Mouse (Mus musculus) lung, postnatal 0 days (tissue): ENCODE measurements around the gene Rfng. TPM values are rescaled to one million over a fixed set of nuclear protein-coding genes. Genes with fewer than 3 reads are reported as not detected.
A peak's percentile ranks its signal among the peaks of the same experiment; 100 is the strongest.

Source experiments
- ATAC-seq: fragments of 200-750 bp; cut with Nextera tagmentation; 2 replicates; pipeline ENCODE4 v1.8.0; 2017; ENCODE audit warnings: moderate library complexity
- DNase-seq: peaks from one replicate; pipeline ENCODE4 v3.0.0-alpha.2; 2016; ENCODE audit warnings: low spot score
- H3K27ac ChIP-seq: fragments of 300-500 bp; sonication (generic); 2 replicates; pipeline ENCODE4 v1.5.1; 2014; ENCODE audit warnings: antibody characterized with exemption, mild to moderate bottlenecking, low read length, mixed read lengths
- H3K27me3 ChIP-seq: fragments of 300-500 bp; sonication (generic); replicated peaks from 2 replicates; pipeline ENCODE4 v1.6.1; 2014; ENCODE audit warnings: low read length, mixed read lengths; ENCODE audit not compliant: insufficient read depth
- H3K36me3 ChIP-seq: fragments of 300-500 bp; sonication (generic); 2 replicates; pipeline ENCODE4 v1.6.1; 2014; ENCODE audit warnings: low read length, mixed read lengths; ENCODE audit not compliant: insufficient read depth
- H3K4me1 ChIP-seq: fragments of 300-500 bp; sonication (generic); 2 replicates; pipeline ENCODE4 v1.6.1; 2014; ENCODE audit warnings: antibody characterized with exemption, low read depth, low read length, mixed read lengths; ENCODE audit not compliant: insufficient read depth
- H3K4me2 ChIP-seq: fragments of 300-500 bp; sonication (generic); replicated peaks from 2 replicates; pipeline ENCODE4 v1.6.1; 2014; ENCODE audit warnings: low read depth, mild to moderate bottlenecking, low read length, moderate library complexity, mixed read lengths
- H3K4me3 ChIP-seq: fragments of 300-500 bp; sonication (generic); 2 replicates; pipeline ENCODE4 v1.5.1; 2014; ENCODE audit warnings: low read depth, low read length
- H3K9ac ChIP-seq: fragments of 300-500 bp; sonication (generic); replicated peaks from 2 replicates; pipeline ENCODE4 v1.6.1; 2014; ENCODE audit warnings: low read depth, mild to moderate bottlenecking
- H3K9me3 ChIP-seq: fragments of 300-500 bp; sonication (generic); 2 replicates; pipeline ENCODE4 v1.6.1; 2016; ENCODE audit warnings: low read length, mixed read lengths
- CTCF ChIP-seq: IDR thresholded peaks from 2 replicates; pipeline ENCODE4 v1.5.1; 2016; ENCODE audit warnings: antibody characterized with exemption, mild to moderate bottlenecking
- EP300 ChIP-seq: IDR thresholded peaks from 2 replicates; pipeline ENCODE4 v1.6.1; 2016; ENCODE audit warnings: antibody characterized with exemption, mild to moderate bottlenecking, control low read depth
- WGBS: fragments of 180-500 bp; shearing (Covaris S2); extraction: QIAGEN DNeasy Blood & Tissue Kit; methylation state at CpG from one replicate; pipeline ENCODE4 v1.1.7; 2014; 5-methylcytosine and 5-hydroxymethylcytosine counted together
- polyA plus RNA-seq: library from polyadenylated mRNA; unstranded; fragments of >200 nt; fragmentation: Nextera tagmentation; extraction: Ambion mirVana; gene quantifications from 2 replicates; pipeline ENCODE4 v1.2.1, GENCODE M21; 2015

The Rfng gene
- polyA plus RNA-seq, 1 experiment from 2014 or later: 26.4 TPM

- 47% methylated on average over 7 of the region's 7 CpGs for WGBS
- H3K27ac ChIP-seq: peak overlapping the region; percentile 88
- no peaks in the 10 kb centered on the region for H3K27me3 ChIP-seq
- no peaks in the 10 kb centered on the region for H3K9me3 ChIP-seq
- no peak overlapping the region for H3K4me3 ChIP-seq
- peak; percentile 96 for DNase-seq
- ATAC-seq: peak; percentile 92
- no peak overlapping the region for H3K9ac ChIP-seq
- H3K36me3 ChIP-seq: no peaks in the 10 kb centered on the region
- H3K4me2 ChIP-seq: no peak overlapping the region
- TF ChIP-seq EP300: peak; percentile 99
- TF ChIP-seq CTCF: no peak
- H3K4me1 ChIP-seq: no peaks in the 10 kb centered on the region
These were observed 39.8 kb downstream of the Rfng start for GRCm38 (mm10) chr11:120744121-120744701.

DNA sequence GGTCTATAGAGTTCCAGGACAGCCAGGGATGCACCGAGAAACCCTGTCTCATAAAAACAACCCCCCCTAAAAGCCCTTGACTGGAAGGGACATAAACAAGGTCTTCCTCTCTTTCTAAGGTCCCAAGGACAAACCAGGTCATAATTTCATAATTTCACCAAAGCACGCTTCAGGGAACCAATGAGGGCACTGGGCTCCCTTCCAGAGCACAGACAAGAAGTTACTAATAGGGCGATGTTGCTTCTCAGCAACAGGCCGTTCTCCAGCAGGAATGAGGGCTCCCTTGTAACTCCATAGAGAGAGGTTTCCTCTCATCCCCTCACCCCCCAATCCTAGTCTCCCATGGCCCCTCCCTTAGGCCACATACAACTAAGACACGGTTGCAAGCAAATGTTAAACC is 43.0 kb downstream of the Rfng start:
- no peak overlapping the region for H3K4me3 ChIP-seq
- H3K36me3 ChIP-seq: no peaks in the 10 kb centered on the region
- DNase-seq (no peak), ATAC-seq (no peak)
- no peaks in the 10 kb centered on the region for H3K9me3 ChIP-seq
- no peaks in the 10 kb centered on the region for H3K4me1 ChIP-seq
- no peaks in the 10 kb centered on the region for H3K27me3 ChIP-seq
- TF ChIP-seq CTCF (no peak), EP300 (no peak)
- no peak overlapping the region for H3K4me2 ChIP-seq
- H3K27ac ChIP-seq: no peak overlapping the region
- H3K9ac ChIP-seq: no peak overlapping the region
- 75% methylated on average over 5 of the region's 5 CpGs for WGBS

DNA sequence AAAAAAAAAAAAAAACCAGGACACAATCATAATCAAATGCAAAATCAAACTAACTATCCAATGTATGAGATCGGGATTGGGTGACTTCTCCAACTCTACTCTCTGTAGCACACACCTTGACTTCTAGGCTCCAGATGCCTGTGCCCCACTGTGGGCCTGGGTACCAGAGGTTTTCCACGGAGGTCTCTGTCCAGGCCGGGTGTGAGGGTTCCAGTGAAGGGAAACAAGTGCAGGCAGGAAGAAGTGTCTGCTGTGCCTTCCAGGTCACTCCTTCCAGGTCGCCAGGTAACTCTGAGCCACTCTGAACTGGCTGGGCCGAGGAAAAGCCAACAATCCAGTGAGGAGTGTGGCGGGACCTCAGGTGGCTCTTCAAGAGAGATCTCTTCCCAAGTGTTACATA is 47.6 kb downstream of the Rfng start:
- DNase-seq (peak; percentile 5), ATAC-seq (no peak)
- H3K27me3 ChIP-seq: no peaks in the 10 kb centered on the region
- peaks cover 7% of the 10 kb centered on the region; the same call in 1 of the 2 replicates for H3K4me1 ChIP-seq
- H3K4me2 ChIP-seq: no peak overlapping the region
- 54% methylated on average over 6 of the region's 6 CpGs for WGBS
- H3K4me3 ChIP-seq: no peak overlapping the region
- no peak overlapping the region for H3K9ac ChIP-seq
- no peaks in the 10 kb centered on the region for H3K36me3 ChIP-seq
- TF ChIP-seq CTCF (no peak), EP300 (no peak)
- no peaks in the 10 kb centered on the region for H3K9me3 ChIP-seq
- H3K27ac ChIP-seq: no peak overlapping the region

- 28% methylated on average over 6 of the region's 6 CpGs for WGBS
- Histone ChIP-seq H3K4me2 (no peak overlapping the region), H3K27ac (peak overlapping the region; percentile 82), H3K9ac (no peak overlapping the region), H3K4me1 (peaks cover 7% of the 10 kb centered on the region; the same call in 1 of the 2 replicates), H3K27me3 (no peaks in the 10 kb centered on the region), H3K36me3 (no peaks in the 10 kb centered on the region), H3K4me3 (no peak overlapping the region), H3K9me3 (no peaks in the 10 kb centered on the region)
- TF ChIP-seq EP300 (no peak), CTCF (no peak)
- peak; percentile 85 for DNase-seq
- ATAC-seq: peak; percentile 33
These were observed 50.5 kb downstream of the Rfng start for GRCm38 (mm10) chr11:120733521-120733920.

GRCm38 (mm10) chr11:120731858-120732680 is 51.9 kb downstream of the Rfng start, which contains the start of gene Cbr2:
TSS of gene Cbr2 (minus strand) at chr11:120732114.
- DNase-seq: peak; percentile 73
- WGBS: 56% methylated on average over 12 of the region's 12 CpGs
- H3K9me3 ChIP-seq: no peaks in the 10 kb centered on the region
- no peaks in the 10 kb centered on the region for H3K36me3 ChIP-seq
- H3K4me1 ChIP-seq: peaks cover 7% of the 10 kb centered on the region; the same call in 1 of the 2 replicates
- H3K27ac ChIP-seq: peak within 1 kb of the TSS; percentile 82
- H3K4me3 ChIP-seq: no peak within 1 kb of the TSS
- H3K4me2 ChIP-seq: peak within 1 kb of the TSS; percentile 34
- H3K27me3 ChIP-seq: no peaks in the 10 kb centered on the region
- TF ChIP-seq CTCF: no peak
- TF ChIP-seq EP300: peak; percentile 29; the same call in 1 of the 2 replicates
- ATAC-seq: peak; percentile 25
- H3K9ac ChIP-seq: peak within 1 kb of the TSS; percentile 32; the same call in 1 of the 2 replicates

DNA sequence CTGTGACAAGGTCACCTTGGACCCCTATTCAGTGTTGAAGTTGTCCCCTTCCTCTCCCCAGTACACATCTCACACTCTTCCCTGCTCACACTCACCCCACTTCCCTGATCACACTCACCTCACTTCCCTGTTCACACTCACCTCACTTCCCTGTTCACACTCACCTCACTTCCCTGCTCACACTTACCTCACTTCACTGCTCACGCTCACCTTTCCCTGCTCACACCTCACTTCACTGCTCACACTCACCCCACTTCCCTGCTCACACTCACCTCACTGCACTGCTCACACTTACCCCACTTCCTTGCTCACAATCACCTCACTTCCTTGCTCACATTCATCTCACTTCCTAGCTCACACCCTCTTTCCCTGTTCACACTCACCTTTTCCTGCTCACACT is 52.6 kb downstream of the Rfng start:
- DNase-seq (no peak), ATAC-seq (no peak)
- no peaks in the 10 kb centered on the region for H3K27me3 ChIP-seq
- WGBS: 86% methylated on average over 1 of the region's 1 CpGs
- no peaks in the 10 kb centered on the region for H3K9me3 ChIP-seq
- peak overlapping the region; percentile 34 for H3K4me2 ChIP-seq
- TF ChIP-seq EP300 (no peak), CTCF (no peak)
- no peaks in the 10 kb centered on the region for H3K36me3 ChIP-seq
- peak overlapping the region; percentile 82 for H3K27ac ChIP-seq
- peaks cover 9% of the 10 kb centered on the region; the same call in 1 of the 2 replicates for H3K4me1 ChIP-seq
- no peak overlapping the region for H3K4me3 ChIP-seq
- no peak overlapping the region; the same call in 1 of the 2 replicates for H3K9ac ChIP-seq

Other genes with a start within 250 kb of the Rfng start
- 209 and 215 TPM in 2 replicates for gene Mcrip1, start 234.5 kb downstream of the Rfng start, polyA plus RNA-seq
- not detected in 2 replicates for gene Ppp1r27, start 233.1 kb downstream of the Rfng start, polyA plus RNA-seq
- 551 and 555 TPM in 2 replicates for gene P4hb, start 211.0 kb downstream of the Rfng start, polyA plus RNA-seq
- gene Arhgdia, start 202.6 kb downstream of the Rfng start, polyA plus RNA-seq: 512 TPM in 2 replicates
- gene Alyref, start 185.8 kb downstream of the Rfng start, polyA plus RNA-seq: 149 and 150 TPM in 2 replicates
- gene Anapc11, start 185.8 kb downstream of the Rfng start, polyA plus RNA-seq: 138 and 151 TPM in 2 replicates
- gene Npb, start 175.7 kb downstream of the Rfng start, polyA plus RNA-seq: 2.5 and 2.9 TPM in 2 replicates
- gene Pcyt2, start 166.3 kb downstream of the Rfng start, polyA plus RNA-seq: 93.9 and 102 TPM in 2 replicates
- 45.3 and 46.0 TPM in 2 replicates for gene Sirt7, start 159.0 kb downstream of the Rfng start, polyA plus RNA-seq
- 25.9 and 28.3 TPM in 2 replicates for gene Mafg, start 150.6 kb downstream of the Rfng start, polyA plus RNA-seq
- 6.9 and 7.1 TPM in 2 replicates for gene Pycr1, start 140.4 kb downstream of the Rfng start, polyA plus RNA-seq
- gene Myadml2, start 136.0 kb downstream of the Rfng start, polyA plus RNA-seq: 0.46 TPM in 1 of 2 replicates, not detected in the other
- 8.5 and 10.2 TPM in 2 replicates for gene Notum, start 123.0 kb downstream of the Rfng start, polyA plus RNA-seq
- 114 and 129 TPM in 2 replicates for gene Aspscr1, start 111.2 kb downstream of the Rfng start, polyA plus RNA-seq
- 102 and 112 TPM in 2 replicates for gene Cenpx, start 70.5 kb downstream of the Rfng start, polyA plus RNA-seq
- 37.3 and 41.4 TPM in 2 replicates for gene Lrrc45, start 70.3 kb downstream of the Rfng start, polyA plus RNA-seq
- 56.0 and 61.9 TPM in 2 replicates for gene Rac3, start 62.7 kb downstream of the Rfng start, polyA plus RNA-seq
- gene Dcxr, start 56.9 kb downstream of the Rfng start, polyA plus RNA-seq: 344 and 430 TPM in 2 replicates
- 4,475 and 4,528 TPM in 2 replicates for gene Cbr2, start 52.1 kb downstream of the Rfng start, polyA plus RNA-seq
- 2.0 and 3.7 TPM in 2 replicates for gene Hmga1b, start 21.4 kb downstream of the Rfng start, polyA plus RNA-seq
- gene Gps1, start 65 bp upstream of the Rfng start, polyA plus RNA-seq: 121 and 131 TPM in 2 replicates
- gene Dus1l, start 12.2 kb upstream of the Rfng start, polyA plus RNA-seq: 40.5 and 43.1 TPM in 2 replicates
- gene Fasn, start 40.3 kb upstream of the Rfng start, polyA plus RNA-seq: 54.7 and 63.8 TPM in 2 replicates
- gene Ccdc57, start 148.7 kb upstream of the Rfng start, polyA plus RNA-seq: 3.4 and 3.7 TPM in 2 replicates
- 10.0 and 10.4 TPM in 2 replicates for gene Slc16a3, start 164.3 kb upstream of the Rfng start, polyA plus RNA-seq
- gene Csnk1d, start 207.1 kb upstream of the Rfng start, polyA plus RNA-seq: 83.7 and 84.4 TPM in 2 replicates